Mouse (Mus musculus) ES-Bruce4 (cell line): ENCODE measurements around the gene Apaf1.

Experiments used
- CTCF ChIP-seq: IDR thresholded peaks from one replicate; pipeline ENCODE4 v1.8.1; 2011; ENCODE audit warnings: low read depth, low read length
- EP300 ChIP-seq: IDR thresholded peaks from 2 replicates; pipeline ENCODE4 v1.6.1; 2011; ENCODE audit warnings: low read depth, low read length; ENCODE audit not compliant: insufficient read depth
- POLR2A ChIP-seq: IDR thresholded peaks from one replicate; pipeline ENCODE4 v1.8.1; 2011; ENCODE audit warnings: low read length; ENCODE audit not compliant: insufficient read depth

- TF ChIP-seq CTCF = no peak
- TF ChIP-seq POLR2A = no peak
- no peak for TF ChIP-seq EP300
Measured at GRCm38 (mm10) chr10:91062355-91062754, 20.2 kb downstream of the Apaf1 start.
